Mouse (Mus musculus): ENCODE measurements at regions not wholly inside any gene's neighbourhood (a gene's known extent, or its start where the extent isn't known, plus 50 kb on each side); places are given as distances from the start of the nearest gene placed in this dataset.

- DNase-seq: no peak
- intact Hi-C loops (cut with DNase I): no loop called here
Measured at GRCm38 (mm10) chr16:23686783-23687182, 166.2 kb upstream of the Masp1 start.

- DNase-seq: no peak
- intact Hi-C loops (cut with DNase I): no loop called here
Measured at GRCm38 (mm10) chr16:23680434-23680833, 159.8 kb upstream of the Masp1 start.

- no peak for DNase-seq
- intact Hi-C loops (cut with DNase I): no loop called here
Measured at GRCm38 (mm10) chr16:23672375-23672774, 151.8 kb upstream of the Masp1 start.

- intact Hi-C loops (cut with DNase I): no loop called here
- DNase-seq: no peak
Measured at GRCm38 (mm10) chr16:23670161-23670560, 149.5 kb upstream of the Masp1 start.

GRCm38 (mm10) chr16:23669651-23670050 is 149.0 kb upstream of the Masp1 start:
- DNase-seq: no peak
- intact Hi-C loops (cut with DNase I): no loop called here

Measured in heart, postnatal 10 days (tissue).